Mouse (Mus musculus): ENCODE measurements around the gene Pcdh18.

DNA sequence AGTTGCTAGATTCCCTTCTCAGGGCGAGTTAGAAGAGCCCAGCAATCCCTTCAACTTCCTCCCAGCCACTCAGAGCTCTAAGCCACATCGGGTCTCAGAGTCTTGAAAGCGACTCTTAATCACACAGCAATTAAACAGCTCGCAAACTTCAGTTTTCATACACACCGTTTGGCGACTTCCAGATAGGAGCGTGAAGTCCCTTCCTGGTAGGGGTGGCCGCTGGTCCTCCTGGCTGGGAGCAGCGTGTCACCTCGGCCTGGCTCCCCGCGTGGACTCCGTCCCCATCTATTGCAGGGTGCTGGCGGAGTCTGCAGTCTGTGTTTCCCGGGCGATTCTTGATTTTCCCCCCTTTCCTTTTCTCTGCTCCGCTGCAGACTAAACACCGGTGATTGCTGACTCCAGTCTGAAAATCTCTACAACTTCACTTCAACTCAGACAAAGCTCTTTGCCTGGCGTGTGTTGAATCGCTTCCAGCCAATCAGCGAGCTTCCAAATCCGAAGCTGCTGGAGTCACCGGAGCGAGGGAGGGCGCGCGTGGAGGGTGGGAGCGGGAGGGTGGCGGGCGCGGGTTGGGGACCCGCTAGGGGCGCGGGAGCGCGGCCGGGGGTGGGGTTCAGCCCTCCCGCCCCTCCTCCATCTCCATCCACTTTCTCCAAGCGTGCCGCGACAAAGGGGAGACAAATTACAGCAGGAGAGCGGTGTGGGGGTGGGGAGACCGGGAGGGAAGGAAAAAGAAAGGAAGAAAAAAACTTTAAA, at the start of gene Pcdh18:
- TF ChIP-seq CTCF (IDR thresholded peaks at IDR 0.05; ENCODE audit: borderline replicate concordance, extremely low read depth, insufficient read depth, insufficient read length) (no peak), POLR2A (IDR thresholded peaks at IDR 0.05; ENCODE audit: borderline replicate concordance, extremely low read depth, insufficient read depth, insufficient read length, poor library complexity, severe bottlenecking) (0 out of 2 replicates have a peak, but pooled peaks have one; percentile 15)

All from brain, embryonic 14.5 days (tissue).